Mouse (Mus musculus) ES-CJ7 (cell line): ENCODE data around the gene Ptx4.

Experiments
- DNase-seq: peaks from one replicate; pipeline ENCODE4 v3.0.0; 2011; ENCODE audit warnings: low read depth, low spot score

The Ptx4 gene

DNA sequence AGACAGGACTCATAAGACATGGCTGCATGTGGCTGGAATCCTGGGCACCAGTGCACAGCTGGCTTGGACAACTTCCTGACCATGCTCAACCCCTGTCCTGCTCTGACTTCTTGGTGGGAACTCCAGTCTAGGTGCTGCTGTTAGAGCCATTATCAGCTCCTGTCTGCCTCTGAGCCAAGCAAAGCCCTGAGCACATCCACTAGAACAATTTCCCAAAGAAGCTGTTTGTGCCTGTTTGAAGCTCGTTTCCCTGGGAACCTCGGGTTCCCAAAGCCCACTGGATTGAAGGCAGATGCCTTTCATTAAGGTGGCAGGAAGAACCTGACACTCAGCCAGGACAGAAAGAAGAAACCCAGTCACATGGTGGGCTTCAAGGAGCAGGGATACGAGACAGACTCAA lies at the start of gene Ptx4:
TSS of gene Ptx4 (plus strand) at position 355 of the 400 bp plus-strand sequence.
- no peak for DNase-seq

- DNase-seq: no peak
Measured at GRCm38 (mm10) chr17:25076906-25077305, 43.7 kb upstream of the Ptx4 start.

DNA sequence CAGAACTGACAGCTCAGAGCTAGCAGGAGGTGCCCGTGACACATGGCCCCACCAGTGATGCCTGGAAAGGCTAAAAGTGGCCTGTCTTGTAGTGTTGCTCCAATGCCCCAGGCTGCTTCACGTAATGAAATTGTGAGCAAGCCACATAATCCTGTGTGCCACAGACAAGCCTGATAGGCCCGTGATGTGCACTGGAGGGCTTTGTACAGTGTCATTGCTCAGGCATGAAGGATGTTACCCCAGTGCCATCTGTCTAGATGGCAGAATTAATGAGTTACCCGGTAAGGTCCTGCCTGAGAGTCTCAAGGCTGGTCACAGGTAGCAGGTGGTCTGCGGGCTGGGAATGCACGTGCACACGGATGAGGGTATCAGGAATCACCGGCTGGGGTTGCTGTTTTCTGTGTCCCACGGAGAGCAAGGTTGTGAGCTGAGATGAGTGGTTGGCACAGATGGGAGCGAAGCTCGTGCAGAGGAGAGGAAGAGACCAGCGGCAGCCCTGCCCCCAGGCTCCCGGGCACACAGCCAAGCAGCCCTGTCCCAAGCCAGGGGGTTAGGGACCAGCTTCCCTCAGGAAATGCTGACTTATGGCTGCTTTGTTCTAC lies 42.7 kb upstream of the Ptx4 start:
- DNase-seq: no peak

DNA sequence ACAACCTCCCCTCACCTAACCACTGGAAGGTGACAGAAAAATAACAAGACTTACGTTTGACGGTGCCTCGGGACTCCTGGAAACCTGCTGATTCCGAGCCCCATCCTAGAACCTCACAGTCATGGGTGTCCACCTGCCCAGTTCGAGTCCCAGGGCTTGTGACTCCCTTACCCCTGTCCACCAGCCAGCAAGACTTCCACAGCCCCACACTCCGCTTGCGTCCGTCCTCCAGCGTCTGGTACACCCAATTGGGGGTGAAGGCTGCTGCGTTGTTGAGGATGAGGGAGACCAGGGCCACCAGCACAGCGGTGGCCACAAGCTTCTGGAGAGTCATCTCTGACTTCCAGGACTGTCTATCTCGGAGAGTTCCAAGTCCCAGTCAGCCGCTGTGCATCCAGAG lies 40.4 kb upstream of the Ptx4 start:
- no peak for DNase-seq

- no peak for DNase-seq
Measured at GRCm38 (mm10) chr17:25080960-25081381, 39.6 kb upstream of the Ptx4 start.

DNA sequence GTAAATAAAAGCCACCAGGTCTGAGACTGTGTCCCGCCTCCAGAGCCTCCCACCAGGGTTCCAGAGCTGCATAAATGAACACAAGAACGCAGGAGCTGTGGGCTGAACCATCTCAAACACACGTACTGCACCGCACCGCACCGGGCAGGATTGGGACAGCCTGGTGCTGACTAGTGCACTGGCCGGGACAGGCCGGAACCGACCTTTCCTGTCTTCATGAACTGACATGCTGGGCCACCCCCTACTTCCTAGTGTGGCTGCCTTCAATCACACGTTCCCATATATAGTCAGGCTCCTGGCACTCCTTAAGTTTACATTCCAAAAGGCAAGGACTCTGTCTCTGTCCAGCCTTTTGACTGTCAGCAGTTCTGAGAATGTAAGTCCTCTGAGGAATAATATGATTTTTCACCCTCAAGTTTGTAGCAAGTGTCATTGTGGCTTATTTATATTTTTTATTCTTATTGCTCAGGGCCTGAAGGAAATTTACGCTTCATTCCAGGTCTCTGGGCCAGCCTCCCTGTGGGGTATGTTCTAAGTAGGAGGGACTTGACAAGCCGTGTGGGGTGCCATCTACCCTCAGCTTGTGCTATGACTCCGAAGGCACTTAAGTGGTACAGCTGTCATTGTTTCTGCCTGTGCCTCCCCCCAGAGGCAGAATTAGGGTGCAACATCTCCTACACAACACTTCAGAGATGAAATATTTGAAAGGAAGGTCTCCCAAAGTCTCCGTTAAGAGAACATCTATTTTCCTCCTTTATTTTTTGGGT lies 38.3 kb upstream of the Ptx4 start:
- DNase-seq: no peak

GRCm38 (mm10) chr17:25082887-25083286 lies 37.7 kb upstream of the Ptx4 start:
- no peak for DNase-seq

GRCm38 (mm10) chr17:25083444-25083931 lies 37.1 kb upstream of the Ptx4 start, which contains the start of gene Tmem204:
Tmem204 (minus strand) TSS chr17:25083591.
- DNase-seq: peak; percentile 42

DNA sequence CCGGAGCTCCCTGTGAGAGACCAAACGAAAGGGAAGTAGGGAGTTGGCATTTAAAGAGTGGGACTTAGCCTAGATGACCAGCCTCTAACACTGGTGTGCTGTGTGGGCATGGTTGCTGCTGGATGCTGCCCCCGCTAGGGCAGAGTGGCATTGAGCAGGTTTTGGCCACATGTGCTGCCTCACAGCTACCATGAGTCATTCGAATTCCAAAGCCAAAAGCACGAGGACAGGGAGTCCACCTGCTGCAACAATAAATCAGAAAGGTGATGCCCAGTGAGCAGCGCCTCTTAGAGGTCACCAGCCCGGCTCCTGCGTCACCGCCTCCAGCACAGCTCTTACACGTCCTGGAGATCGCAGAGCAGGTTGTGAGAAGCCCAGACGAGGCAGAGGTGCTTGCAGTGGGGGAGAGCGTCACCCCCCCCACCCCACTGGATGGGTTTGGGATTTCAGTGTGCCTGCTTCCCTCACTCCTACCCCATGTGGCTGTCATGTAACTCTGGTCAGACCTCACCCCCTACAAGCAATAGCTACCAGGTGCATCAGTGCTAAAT lies 35.6 kb upstream of the Ptx4 start:
- no peak for DNase-seq

- no peak for DNase-seq
Measured at GRCm38 (mm10) chr17:25086724-25087123, 33.8 kb upstream of the Ptx4 start.

- DNase-seq: no peak
Measured at GRCm38 (mm10) chr17:25089158-25089557, 31.4 kb upstream of the Ptx4 start.

- no peak for DNase-seq
Measured at GRCm38 (mm10) chr17:25090450-25090849, 30.1 kb upstream of the Ptx4 start.

DNA sequence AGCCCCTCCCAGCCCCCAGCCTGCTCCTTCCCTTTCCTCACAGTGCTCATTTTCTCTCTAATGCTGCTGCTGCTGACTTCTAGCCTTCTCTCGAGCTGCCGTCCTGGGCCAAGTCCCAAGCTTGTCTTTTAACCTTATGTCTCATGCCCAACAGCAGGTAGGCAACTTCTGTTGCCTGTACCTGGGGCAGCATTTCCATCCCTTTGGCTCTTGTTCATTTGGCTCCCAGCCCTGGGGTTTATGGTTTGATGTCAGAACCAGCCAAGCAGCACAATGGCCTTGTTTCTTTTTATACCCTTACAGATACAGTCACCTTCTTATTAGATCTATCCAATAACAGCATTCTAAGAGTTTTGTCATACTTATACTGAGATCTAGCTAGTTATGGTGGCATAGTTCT lies 24.3 kb upstream of the Ptx4 start:
- DNase-seq: no peak

- DNase-seq: no peak
Measured at GRCm38 (mm10) chr17:25100052-25100451, 20.5 kb upstream of the Ptx4 start.

GRCm38 (mm10) chr17:25101338-25101737 lies 19.2 kb upstream of the Ptx4 start:
- DNase-seq: no peak

DNA sequence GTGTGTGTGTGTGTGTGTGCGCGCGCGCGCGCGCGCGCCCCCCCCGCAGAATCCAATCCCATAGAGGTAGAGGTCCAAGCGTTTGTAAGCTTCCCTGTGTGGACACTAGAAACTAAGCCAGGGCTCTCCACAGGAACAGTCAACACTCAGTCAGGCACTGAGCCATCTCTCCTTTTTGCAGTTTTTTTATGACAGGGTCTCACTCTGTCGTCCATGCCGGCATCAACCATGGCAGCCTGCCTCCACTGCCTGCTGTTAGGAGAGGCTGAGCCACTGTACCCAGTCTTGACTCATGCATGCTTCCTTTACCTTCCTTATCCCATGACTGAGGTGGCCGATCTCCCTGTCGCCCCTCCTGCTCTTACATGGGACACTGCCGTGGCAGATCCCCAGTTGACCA lies 12.8 kb upstream of the Ptx4 start:
- no peak for DNase-seq

DNA sequence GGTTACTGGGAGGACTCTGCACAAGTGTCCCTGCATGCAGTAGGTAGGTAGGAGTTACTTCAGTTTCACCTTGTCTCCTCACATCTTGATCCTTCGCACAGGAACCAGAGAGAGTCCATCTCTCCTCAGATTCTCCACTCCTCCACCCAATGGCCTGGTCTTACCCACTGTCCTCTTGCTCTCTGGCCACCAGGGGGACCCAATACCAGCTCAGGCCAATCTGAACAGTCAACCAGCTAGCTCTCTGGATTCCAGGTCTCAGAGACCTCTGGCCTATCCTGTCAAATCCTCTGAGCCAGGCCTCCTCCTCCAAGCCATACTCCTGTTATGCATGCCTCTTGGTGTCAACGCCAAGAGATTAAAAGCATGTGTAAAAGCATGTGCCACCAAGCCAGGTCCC lies 11.0 kb upstream of the Ptx4 start:
- DNase-seq: peak; percentile 52

- DNase-seq: no peak
Measured at GRCm38 (mm10) chr17:25110590-25110989, 10.0 kb upstream of the Ptx4 start.

- no peak for DNase-seq
Measured at GRCm38 (mm10) chr17:25111220-25111619, 9.3 kb upstream of the Ptx4 start.

GRCm38 (mm10) chr17:25111739-25112422 lies 8.7 kb upstream of the Ptx4 start:
- DNase-seq: no peak

GRCm38 (mm10) chr17:25112423-25112810 lies 8.1 kb upstream of the Ptx4 start:
- no peak for DNase-seq
